Mouse (Mus musculus) E14TG2a.4 (cell line): ENCODE measurements at regions not wholly inside any gene's neighbourhood (a gene's known extent, or its start where the extent isn't known, plus 50 kb on each side); places are given as distances from the start of the nearest gene placed in this dataset.

Source experiments
- H3K27me3 ChIP-seq: 2 replicates; pipeline ENCODE4 v1.6.1; 2014; ENCODE audit warnings: low read length, control low read depth; ENCODE audit not compliant: insufficient read depth
- H3K36me3 ChIP-seq: 2 replicates; pipeline ENCODE4 v1.6.1; 2014; ENCODE audit warnings: low read length, control low read depth; ENCODE audit not compliant: insufficient read depth
- H3K4me1 ChIP-seq: replicated peaks from 2 replicates; pipeline ENCODE4 v1.6.1; 2014; ENCODE audit warnings: low read depth, low read length, control low read depth
- H3K4me3 ChIP-seq: replicated peaks from 2 replicates; pipeline ENCODE4 v1.5.1; 2014; ENCODE audit warnings: mild to moderate bottlenecking, low read length
- H3K9me3 ChIP-seq: 2 replicates; pipeline ENCODE4 v1.6.1; 2014; ENCODE audit warnings: low read length, control low read depth
- CTCF ChIP-seq: conservative IDR thresholded peaks from 2 replicates; pipeline ENCODE4 v1.5.1; 2014; ENCODE audit warnings: low read length
- NANOG ChIP-seq: IDR thresholded peaks from 2 replicates; pipeline ENCODE4 v1.6.1; 2014; ENCODE audit warnings: borderline replicate concordance, low read length, mixed read lengths
- POU5F1 ChIP-seq: IDR thresholded peaks from 2 replicates; pipeline ENCODE4 v1.6.1; 2014; ENCODE audit warnings: low read length, borderline replicate concordance

DNA sequence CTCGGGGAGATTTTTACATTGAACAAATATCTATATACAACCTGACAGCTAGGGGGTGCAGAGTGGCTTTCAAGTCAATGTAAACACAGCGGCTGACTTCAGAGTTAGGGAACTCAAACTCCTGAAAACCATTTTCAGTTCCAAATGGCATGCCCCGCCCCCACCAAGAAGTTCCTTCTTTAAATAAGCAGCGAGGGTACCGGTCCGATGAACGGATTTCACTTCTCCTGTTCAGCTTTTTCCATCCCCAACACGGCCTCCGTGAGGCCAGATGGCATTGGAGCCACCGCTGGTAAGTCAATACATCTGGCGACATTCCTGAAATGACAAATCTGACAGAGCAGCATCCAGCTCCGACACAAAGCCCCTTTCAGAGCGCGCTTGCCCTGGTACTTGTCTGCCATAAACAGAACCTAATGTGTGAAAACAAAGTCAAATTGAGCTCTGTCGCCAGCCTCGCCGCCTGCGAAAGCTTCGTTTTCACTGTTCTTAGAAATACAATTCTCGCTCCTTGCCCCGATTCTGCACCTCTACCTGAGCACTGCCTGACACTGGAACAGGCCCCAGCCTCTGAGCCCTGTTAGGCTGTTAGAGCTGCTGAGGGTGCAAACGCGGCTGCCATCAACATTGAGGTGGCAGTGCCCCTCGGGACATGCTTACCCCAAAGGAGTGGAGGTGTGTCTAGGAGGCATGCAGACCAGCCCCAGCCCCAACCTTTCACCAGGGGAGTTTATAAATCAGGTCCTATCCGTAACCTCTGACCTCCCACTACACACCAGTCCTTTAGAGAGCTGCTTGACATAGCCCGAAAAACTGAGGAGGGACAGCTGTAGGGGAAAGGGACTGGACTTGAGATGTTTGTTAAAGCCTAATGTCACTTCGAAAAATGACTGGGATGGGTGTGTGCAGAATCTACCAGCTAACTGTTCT is 446.0 kb downstream of the Ate1 start:
- Histone ChIP-seq H3K36me3 (no peaks in the 10 kb centered on the region), H3K4me1 (peaks cover 3% of the 10 kb centered on the region; the same call in 1 of the 2 replicates), H3K4me3 (peak overlapping the region; percentile 39), H3K27me3 (peaks cover 39% of the 10 kb centered on the region), H3K9me3 (no peaks in the 10 kb centered on the region)
- no peak for TF ChIP-seq CTCF
- TF ChIP-seq POU5F1, result no peak
- TF ChIP-seq NANOG, result no peak

DNA sequence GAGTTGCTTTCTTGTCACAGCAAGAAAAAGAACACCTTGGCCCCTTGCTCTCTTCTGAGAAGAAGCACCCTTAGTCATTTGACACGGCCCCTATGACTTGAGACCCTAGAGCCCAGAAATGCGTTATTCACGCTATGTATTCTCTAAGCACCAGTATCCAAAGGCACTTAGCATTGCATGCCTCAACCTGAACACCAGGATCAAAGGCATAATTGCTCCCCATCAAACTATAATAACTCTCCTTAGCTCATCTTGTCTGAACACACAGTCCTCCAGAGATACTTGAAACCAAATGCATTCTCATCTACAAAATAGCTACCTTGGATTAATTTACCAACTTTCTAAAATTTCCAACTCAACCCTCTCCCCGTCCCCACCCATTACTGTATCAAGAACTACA is 437.5 kb downstream of the Ate1 start:
- Histone ChIP-seq H3K4me1 (no peaks in the 10 kb centered on the region), H3K4me3 (no peak overlapping the region), H3K36me3 (no peaks in the 10 kb centered on the region), H3K27me3 (peaks cover 19% of the 10 kb centered on the region), H3K9me3 (0 out of 2 replicates have a peak, but pooled peaks cover 4% of the 10 kb centered on the region)
- TF ChIP-seq POU5F1 (no peak), NANOG (no peak), CTCF (no peak)

DNA sequence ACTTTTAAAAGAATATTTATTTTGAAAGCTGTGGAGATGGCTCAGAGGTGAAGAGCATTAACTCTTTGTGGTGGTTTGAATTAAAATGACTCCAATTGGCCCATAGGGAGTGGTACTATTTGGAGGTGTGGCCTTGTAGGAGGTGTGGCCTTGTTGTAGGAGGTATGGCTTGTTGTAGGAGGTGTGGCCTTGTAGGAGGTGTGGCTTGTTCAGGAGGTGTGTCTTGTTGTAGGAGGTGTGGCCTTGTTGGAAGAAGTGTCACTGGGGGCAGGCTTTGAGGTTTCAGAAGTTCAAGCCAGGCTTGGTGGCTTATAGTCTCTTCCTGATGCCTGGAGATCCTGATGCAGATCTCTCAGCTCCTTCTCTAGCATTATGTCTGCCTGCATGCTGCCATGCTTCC is 434.5 kb downstream of the Ate1 start:
- TF ChIP-seq POU5F1 (no peak), NANOG (no peak), CTCF (no peak)
- 0 out of 2 replicates have a peak, but pooled peaks cover 4% of the 10 kb centered on the region for H3K9me3 ChIP-seq
- H3K36me3 ChIP-seq, result no peaks in the 10 kb centered on the region
- no peak overlapping the region for H3K4me3 ChIP-seq
- H3K27me3 ChIP-seq, result peaks cover 12% of the 10 kb centered on the region
- H3K4me1 ChIP-seq, result no peaks in the 10 kb centered on the region

DNA sequence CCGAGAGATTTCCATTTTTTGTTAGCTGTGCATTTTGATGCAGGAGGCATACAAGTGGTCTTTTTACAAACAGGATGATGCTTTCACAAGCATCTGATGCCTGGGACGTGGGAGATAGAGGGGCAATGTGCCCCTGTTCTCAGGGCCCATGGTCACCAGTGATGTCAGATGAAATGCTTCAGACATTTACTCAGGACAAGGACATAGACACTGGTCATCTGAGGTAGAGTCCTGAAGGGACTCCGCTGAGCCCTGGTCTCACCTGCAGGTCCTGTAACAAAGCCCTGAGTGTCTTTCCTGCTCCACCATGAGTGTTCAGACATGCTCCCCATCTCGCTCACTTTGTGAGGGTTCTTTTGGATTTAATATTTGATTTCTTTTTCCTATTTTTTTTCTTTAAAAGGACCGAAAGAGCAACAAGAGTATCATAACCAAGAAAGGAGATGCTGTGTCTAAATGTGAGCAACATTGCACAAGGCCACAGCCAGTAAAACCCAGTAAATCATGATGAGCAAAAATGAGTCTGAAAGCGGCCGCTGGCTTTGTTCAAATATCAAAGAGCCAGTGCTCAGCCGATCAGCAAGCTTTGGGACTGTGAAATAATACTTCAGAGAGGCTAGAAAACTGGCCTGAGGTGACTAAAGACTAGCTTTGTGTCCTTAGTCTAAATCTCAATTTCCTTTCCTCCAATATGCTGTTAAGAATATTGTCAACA is 430.1 kb downstream of the Ate1 start:
- H3K4me3 ChIP-seq, result no peak overlapping the region
- no peaks in the 10 kb centered on the region for H3K27me3 ChIP-seq
- peaks cover 13% of the 10 kb centered on the region for H3K9me3 ChIP-seq
- TF ChIP-seq NANOG (no peak), POU5F1 (no peak), CTCF (no peak)
- H3K36me3 ChIP-seq, result no peaks in the 10 kb centered on the region
- H3K4me1 ChIP-seq, result peaks cover 5% of the 10 kb centered on the region; the same call in 1 of the 2 replicates

DNA sequence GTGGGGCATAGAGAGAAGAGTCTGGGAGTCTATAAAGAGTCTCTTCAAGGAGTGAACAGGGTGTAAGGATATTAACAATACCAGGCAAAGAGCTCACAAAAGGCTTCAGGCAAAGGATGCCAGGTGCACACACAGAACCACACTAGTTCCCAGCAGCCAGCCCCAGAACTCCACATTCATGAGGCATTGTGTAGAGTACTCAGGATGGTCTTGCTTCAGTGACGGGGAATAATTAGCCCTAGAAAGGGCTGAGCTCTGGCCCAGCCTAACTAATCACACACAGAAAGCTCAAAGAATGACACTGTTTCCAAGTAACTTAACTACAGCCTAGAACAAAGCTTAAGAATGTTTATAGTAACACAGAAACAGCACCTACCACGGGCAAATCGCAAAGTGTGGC is 428.2 kb downstream of the Ate1 start:
- Histone ChIP-seq H3K9me3 (peaks cover 8% of the 10 kb centered on the region), H3K36me3 (no peaks in the 10 kb centered on the region), H3K27me3 (no peaks in the 10 kb centered on the region), H3K4me1 (peaks cover 5% of the 10 kb centered on the region; the same call in 1 of the 2 replicates), H3K4me3 (no peak overlapping the region)
- TF ChIP-seq POU5F1 (no peak), CTCF (no peak), NANOG (no peak)

DNA sequence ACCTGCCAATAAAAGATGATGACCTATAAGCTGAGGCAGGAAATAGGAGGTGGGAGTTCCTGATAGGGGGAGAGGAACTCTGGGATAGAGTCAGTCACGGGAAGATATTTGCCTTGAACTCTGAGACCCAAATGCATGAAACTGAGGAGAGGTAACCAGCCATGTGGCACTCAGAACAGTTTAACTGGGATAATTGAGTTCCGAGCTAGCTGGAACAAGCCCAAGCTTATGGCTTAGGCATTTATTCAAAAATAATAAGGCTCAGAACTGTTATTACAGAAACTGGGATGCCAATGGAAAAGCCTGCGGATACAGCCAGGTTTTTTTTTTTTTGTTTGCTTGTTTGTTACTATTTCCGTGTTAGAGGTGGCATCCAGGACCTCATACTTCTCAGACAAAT is 425.0 kb downstream of the Ate1 start:
- TF ChIP-seq CTCF (no peak), POU5F1 (no peak), NANOG (no peak)
- H3K36me3 ChIP-seq, result no peaks in the 10 kb centered on the region
- peaks cover 5% of the 10 kb centered on the region; the same call in 1 of the 2 replicates for H3K4me1 ChIP-seq
- peaks cover 8% of the 10 kb centered on the region for H3K9me3 ChIP-seq
- H3K4me3 ChIP-seq, result no peak overlapping the region
- H3K27me3 ChIP-seq, result peaks cover 7% of the 10 kb centered on the region; the same call in 1 of the 2 replicates

DNA sequence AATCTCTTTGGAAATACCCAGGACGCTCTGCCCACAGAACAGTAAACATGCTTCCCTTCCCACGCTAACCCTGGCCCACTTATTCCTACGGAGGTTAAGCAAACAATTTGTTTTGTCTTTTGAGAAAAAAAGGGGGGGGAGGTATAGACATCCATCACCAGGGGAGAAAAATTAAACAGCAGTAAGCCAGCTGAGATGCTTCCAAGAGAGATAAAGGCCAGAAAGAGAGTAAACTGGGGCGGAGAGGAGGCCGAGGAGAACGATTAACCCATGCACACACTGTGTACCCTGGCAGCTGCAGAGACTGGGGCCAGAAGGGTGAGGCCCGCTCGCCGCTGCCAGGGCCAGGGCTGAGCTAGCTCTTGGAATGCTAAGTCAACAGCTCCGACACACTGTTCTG is 421.6 kb downstream of the Ate1 start:
- Histone ChIP-seq H3K27me3 (peaks cover 13% of the 10 kb centered on the region), H3K4me1 (no peaks in the 10 kb centered on the region), H3K36me3 (no peaks in the 10 kb centered on the region), H3K9me3 (peaks cover 3% of the 10 kb centered on the region), H3K4me3 (no peak overlapping the region)
- TF ChIP-seq NANOG, result no peak
- TF ChIP-seq CTCF, result no peak
- no peak for TF ChIP-seq POU5F1

DNA sequence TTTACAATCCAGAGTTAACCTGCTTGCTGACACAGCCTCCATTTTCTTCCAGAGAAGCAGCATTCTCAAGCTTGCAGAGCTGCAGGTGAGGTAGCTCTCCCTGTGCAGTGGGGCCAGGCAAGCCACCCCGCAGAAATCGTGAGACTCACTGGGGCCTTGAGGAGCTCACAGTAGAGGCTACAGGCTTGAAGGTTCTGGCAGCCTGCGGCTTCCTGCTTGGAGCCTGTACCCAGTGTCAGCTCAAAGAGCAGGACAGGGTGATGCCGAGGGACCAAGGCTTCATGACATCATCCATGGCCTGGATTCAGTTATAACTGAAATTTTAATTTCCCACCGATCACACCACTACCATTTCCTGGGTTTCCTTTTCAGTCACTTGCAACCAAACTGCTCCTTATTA is 417.5 kb downstream of the Ate1 start:
- Histone ChIP-seq H3K4me1 (no peaks in the 10 kb centered on the region), H3K36me3 (no peaks in the 10 kb centered on the region), H3K9me3 (no peaks in the 10 kb centered on the region), H3K27me3 (peaks cover 26% of the 10 kb centered on the region), H3K4me3 (no peak overlapping the region)
- TF ChIP-seq POU5F1 (no peak), CTCF (no peak), NANOG (no peak)
